Mouse (Mus musculus) common myeloid progenitor, adult 5-6 weeks (primary cell): Measurements from ENCODE around the gene Xaf1. TPM values are rescaled to one million over a fixed set of nuclear protein-coding genes. Genes with fewer than 3 reads are reported as not detected.
"Not testable (repeated sequence)": the region's sequence is repeated elsewhere in the genome, so short reads cannot be mapped to it uniquely, and the experiment has no call there.

Source experiments
- ATAC-seq: replicated peaks from 2 replicates; pipeline ENCODE4 v1.8.0; 2016; ENCODE audit warnings: low read depth, mild to moderate bottlenecking, moderate TSS enrichment, inconsistent platforms; ENCODE audit not compliant: poor library complexity, severe bottlenecking
- total RNA-seq: library from RNA; stranded (forward); fragments of 200-1000, 187-1606 nt; gene quantifications from 2 replicates; pipeline ENCODE4 v1.2.3, GENCODE M21; 2017

Gene Xaf1
- total RNA-seq, 1 experiment from 2014 or later, result 12.7 TPM

DNA sequence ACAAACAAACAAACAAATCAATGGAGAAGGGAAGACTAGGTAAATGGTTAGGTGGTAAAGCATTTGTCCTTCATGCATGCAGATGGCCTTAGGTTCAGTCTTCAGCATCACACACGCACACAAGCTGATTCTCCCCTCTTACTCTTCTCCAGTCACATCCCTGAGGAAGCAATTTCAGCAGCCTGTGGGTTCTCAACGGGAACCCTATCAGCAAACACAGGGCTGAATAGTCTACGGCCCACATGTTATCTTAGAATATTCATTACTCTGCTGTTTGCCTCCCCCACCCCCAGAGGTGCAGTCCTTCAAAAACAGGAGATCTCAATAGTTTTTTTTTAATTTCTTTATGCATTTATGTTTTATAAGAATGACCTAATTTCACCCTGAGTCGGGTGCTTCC, 9.1 kb downstream of the Xaf1 start:
- ATAC-seq, result no peak

- no peak for ATAC-seq
Observed at GRCm38 (mm10) chr11:72311355-72312001, 10.0 kb downstream of the Xaf1 start.

- peak; percentile 26; the same call in 1 of the 2 replicates for ATAC-seq
Observed at GRCm38 (mm10) chr11:72314151-72314895, 12.9 kb downstream of the Xaf1 start, which contains the start of gene Fbxo39. Gene Fbxo39 (plus strand): TSS chr11:72314444.

- ATAC-seq, result no peak
Observed at GRCm38 (mm10) chr11:72318026-72318425, 16.6 kb downstream of the Xaf1 start.

- no peak for ATAC-seq
Observed at GRCm38 (mm10) chr11:72324431-72324830, 23.0 kb downstream of the Xaf1 start.

GRCm38 (mm10) chr11:72325701-72326100, 24.3 kb downstream of the Xaf1 start:
- ATAC-seq, result peak; percentile 52; the same call in 1 of the 2 replicates

DNA sequence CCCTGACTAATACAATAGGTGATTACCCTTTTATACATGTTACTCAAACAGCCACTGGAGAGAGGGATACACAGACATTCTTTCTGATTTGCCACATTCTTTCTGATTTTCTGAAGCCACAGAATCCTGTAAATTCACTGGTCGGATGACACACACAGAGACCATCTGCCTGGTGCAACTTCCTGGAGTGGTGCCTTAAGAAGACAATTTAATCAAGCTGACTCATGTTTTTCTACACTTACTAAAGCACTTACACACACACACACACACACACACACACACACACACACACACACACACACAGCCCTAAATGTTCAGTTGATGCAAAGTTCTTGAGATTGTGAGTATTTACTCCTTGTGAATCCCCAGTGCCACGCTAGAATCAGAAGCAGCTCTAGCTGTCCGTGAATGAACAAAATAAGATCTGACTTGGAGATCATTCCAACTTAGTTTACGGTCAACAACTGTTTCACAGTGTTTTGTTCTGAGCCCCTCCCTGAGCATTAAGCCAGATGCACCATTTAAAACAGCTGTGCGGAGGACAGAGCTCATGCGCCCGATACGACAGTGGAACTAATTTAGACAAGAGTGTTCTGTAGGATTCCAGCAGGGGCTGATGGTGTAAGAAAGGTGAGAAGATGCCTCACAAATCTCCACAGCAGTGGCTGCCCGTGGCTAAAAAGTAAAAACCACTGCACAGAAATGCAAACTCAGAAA, 31.7 kb downstream of the Xaf1 start:
- no peak for ATAC-seq

DNA sequence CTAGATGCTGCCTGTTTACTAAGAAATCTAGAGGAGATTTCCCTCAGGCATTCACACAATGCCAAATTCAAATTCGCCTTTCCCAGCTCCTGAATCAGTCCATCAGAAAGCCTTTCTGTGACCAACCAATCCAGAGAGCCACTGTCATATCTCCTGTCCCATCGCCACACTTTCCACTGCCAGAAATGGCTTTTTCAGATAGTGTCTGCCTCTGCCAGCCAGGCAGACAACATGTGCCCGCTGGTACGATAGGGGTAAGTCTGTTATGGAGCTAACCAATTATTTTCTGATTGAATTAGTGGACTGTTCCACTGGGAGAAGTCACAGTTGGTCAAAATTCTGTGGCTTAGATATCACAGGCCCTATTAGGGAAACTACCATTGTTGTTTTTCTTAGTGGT, 33.2 kb downstream of the Xaf1 start:
- ATAC-seq, result no peak

DNA sequence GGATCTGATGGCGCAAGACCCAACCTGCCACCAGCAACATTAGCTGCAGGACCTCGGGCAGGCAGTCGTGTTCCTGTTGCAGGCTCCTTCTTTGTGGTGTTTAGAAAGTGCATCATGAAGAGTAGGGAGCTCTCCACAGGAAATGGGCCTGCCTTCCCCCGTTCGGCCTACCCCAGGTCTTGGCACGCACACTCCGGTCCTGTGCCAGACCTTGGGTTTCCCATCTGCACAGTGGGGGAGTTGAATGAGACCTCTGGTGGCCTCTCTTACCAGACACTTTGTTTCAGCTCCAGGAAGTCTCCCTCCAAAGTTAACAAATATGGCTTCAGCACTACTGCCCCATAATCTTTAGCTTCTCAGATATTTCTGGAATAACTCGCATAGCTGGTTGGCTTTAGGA, 35.3 kb downstream of the Xaf1 start:
- ATAC-seq, result no peak

GRCm38 (mm10) chr11:72338437-72338871, 37.0 kb downstream of the Xaf1 start:
- ATAC-seq, result no peak

DNA sequence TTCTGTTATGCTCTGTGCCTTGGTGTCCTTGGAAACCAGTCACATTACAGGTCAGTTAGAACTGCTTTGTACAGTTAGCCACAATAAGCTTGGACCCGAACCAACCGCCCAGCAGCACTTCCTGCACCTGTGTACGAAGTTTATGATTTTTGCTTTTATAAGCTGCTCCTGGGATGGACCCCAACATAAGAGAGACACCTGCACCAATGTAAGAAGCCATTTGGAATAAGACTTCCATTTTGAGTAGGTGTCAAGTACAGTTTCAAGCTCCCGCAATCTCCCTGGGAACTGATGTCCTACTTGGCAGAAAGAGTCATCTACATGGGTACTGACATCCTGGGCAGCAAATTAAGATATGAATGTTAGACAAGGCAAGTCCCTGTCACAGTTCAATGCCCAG, 38.3 kb downstream of the Xaf1 start:
- ATAC-seq, result no peak

GRCm38 (mm10) chr11:72342549-72343237, 41.3 kb downstream of the Xaf1 start:
- peak; percentile 89 for ATAC-seq

GRCm38 (mm10) chr11:72343238-72343625, 41.8 kb downstream of the Xaf1 start:
- ATAC-seq, result not testable (repeated sequence)

GRCm38 (mm10) chr11:72343904-72344303, 42.5 kb downstream of the Xaf1 start:
- peak; percentile 50; the same call in 1 of the 2 replicates for ATAC-seq

GRCm38 (mm10) chr11:72344486-72344885, 43.1 kb downstream of the Xaf1 start:
- ATAC-seq, result no peak

DNA sequence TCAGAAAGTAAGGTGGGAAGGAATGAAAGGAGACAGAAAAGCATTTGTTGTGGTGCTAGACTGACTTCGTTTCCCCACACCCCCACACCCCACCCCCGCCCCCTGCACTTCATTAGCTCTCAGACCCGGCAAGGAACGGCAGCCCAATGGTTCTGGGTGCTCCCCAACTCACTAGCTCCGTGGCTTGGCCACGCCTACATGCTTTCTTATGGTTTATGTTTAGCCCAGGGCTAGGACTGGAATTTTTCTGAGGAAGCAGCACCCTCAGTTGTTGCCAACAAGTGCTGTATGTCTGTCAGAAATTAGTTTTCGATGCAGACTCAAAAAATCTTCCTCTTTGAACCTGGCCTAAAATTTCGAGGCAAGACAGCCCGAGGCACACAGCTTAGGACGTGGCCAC, 47.1 kb downstream of the Xaf1 start:
- no peak for ATAC-seq

DNA sequence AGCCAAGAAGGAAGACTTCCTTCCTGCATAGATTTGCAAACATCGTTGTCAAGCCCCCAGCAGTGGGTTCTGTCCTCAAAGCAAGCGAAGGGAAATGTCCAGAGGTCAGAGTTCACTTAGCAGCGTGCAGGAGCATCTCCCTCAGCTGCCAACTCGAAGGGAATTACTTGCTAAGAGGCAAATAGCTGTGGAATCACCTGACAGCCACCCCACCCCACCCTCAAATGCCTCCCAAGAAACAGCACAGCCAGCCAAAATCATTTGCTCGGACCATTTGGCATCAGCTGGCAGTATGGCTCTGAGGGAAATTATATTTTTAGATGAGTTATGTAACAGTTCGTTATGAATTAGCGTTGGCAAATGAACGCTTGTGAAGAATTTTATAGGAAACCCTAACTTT, 47.6 kb downstream of the Xaf1 start:
- ATAC-seq, result no peak

- ATAC-seq, result no peak
Observed at GRCm38 (mm10) chr11:72349652-72350051, 48.2 kb downstream of the Xaf1 start.

DNA sequence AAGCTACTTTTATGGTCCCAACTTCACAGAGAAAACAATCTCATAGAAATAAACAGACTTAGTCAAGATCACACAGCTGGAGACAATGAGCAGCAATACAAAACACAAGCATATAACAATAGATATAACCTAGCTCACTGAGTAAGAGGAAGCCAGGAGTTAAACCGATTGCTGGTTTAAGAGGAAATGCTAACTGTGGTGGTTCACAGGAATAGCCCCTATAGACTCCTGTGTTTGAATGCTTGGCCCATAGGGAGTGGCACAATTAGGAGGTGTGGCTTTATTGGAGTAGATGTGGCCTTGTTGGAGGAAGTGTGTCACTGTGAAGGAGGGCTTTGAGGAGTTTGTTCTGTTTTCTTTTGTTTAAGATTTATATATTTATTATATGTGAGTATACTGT, 50.8 kb downstream of the Xaf1 start:
- no peak for ATAC-seq

DNA sequence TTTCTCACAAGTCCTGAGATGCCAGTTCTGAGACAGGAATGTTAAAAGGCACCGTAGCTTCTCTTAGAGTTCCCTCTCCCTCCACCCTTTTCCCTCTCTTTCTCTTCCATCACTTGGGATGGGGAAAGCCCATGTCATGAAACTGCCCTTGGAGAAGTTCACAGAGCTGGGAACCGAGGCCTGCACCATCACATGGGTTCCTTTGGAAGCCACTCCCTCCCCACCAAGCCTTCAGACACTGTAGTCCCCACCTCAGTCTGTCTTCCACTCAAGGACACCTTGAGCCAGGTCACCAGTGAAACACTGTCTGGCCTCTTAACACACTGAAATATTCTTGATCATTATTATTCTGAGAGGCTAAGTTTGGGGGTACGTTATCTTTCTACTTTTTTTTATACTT, 51.8 kb downstream of the Xaf1 start:
- no peak for ATAC-seq
